Comparison of ENCODE assay signal across 23 mouse cellular contexts in genomic region chr17:34102831-34103230, GRCm38 (mm10). TPM values are rescaled to one million over a fixed set of nuclear protein-coding genes. Genes with fewer than 3 reads are reported as not detected.
A peak's percentile ranks its signal among the peaks of the same experiment; 100 is the strongest.
DNase-seq lines count a peak whose midpoint lies in the region; ATAC-seq and TF ChIP-seq lines count a peak whose summit lies in the region.
"Had no signal": no experiment of that assay in that cellular context is flagged by ENCODE, and none has a peak within 500 bp of the region (broad histone marks: within the 10 kb centered on the region; RNA-seq: fewer than 3 reads in every experiment).

No protein-coding gene starts in this region.

- H3K79me2 ChIP-seq in CH12.LX (replicated peaks; ENCODE audit: control insufficient read depth, extremely low read depth, insufficient read depth, poor library complexity, severe bottlenecking) = no peaks in the 10 kb centered on the region

- H3K4me1 ChIP-seq in lung, postnatal 0 days (ENCODE audit: insufficient read depth, low read depth, low read length) = no peaks in the 10 kb centered on the region
- H3K4me1 ChIP-seq in CH12.LX (ENCODE audit: control insufficient read depth in 1 of 2, insufficient read depth in 2 of 2) = peaks cover 22 to 54% of the 10 kb centered on the region in 2 experiments
- H3K4me1 ChIP-seq: neural tube, embryonic 12.5 days had no signal

- TF ChIP-seq EP300 in lung, postnatal 0 days (IDR thresholded peaks at IDR 0.05) = no peak
- TF ChIP-seq EP300 in CH12.LX (IDR thresholded peaks at IDR 0.05; ENCODE audit: low read length) = no peak; the same call in 1 of the 2 replicates

- no peaks in the 10 kb centered on the region for H3K9me3 ChIP-seq in lung, postnatal 0 days (ENCODE audit: low read length)
- H3K9me3 ChIP-seq in CH12.LX (replicated peaks; ENCODE audit: low read length) = peaks cover 4% of the 10 kb centered on the region
- H3K9me3 ChIP-seq: embryonic facial prominence, embryonic 10.5 days; hindbrain, embryonic 15.5 days; limb, embryonic 13.5 days; midbrain, embryonic 10.5 days; neural tube, embryonic 12.5 days had no signal

- TF ChIP-seq RAD21 in CH12.LX (IDR thresholded peaks at IDR 0.05; ENCODE audit: low read depth, low read length) = no peak

- no peaks in the 10 kb centered on the region for H3K36me3 ChIP-seq in lung, postnatal 0 days (ENCODE audit: insufficient read depth, low read length)
- peaks cover 4 to 6% of the 10 kb centered on the region in 2 experiments for H3K36me3 ChIP-seq in CH12.LX (replicated peaks in 1 of 2; ENCODE audit: control insufficient read depth in 1 of 2, insufficient read depth in 1 of 2, low read length in 1 of 2)
- no peaks in the 10 kb centered on the region for H3K36me3 ChIP-seq in splenic B cell, adult 2 months (ENCODE audit: control insufficient read depth, insufficient read depth, low read length, poor library complexity, severe bottlenecking)
- H3K36me3 ChIP-seq: hindbrain, embryonic 15.5 days; neural tube, embryonic 12.5 days had no signal

- H3K27ac ChIP-seq in lung, postnatal 0 days (ENCODE audit: low read length) = no peak overlapping the region
- no peak overlapping the region for H3K27ac ChIP-seq in CH12.LX (ENCODE audit: insufficient read depth, low read depth)
- H3K27ac ChIP-seq: embryonic facial prominence, embryonic 10.5 days; hindbrain, embryonic 15.5 days; limb, embryonic 13.5 days; midbrain, embryonic 10.5 days; neural tube, embryonic 12.5 days; stomach, postnatal 0 days had no signal

- H3K4me2 ChIP-seq in lung, postnatal 0 days (replicated peaks; ENCODE audit: low read depth, low read length) = no peak overlapping the region
- H3K4me2 ChIP-seq in CH12.LX (ENCODE audit: insufficient read depth, low read depth, poor library complexity, severe bottlenecking) = peak overlapping the region; percentile 94
- H3K4me2 ChIP-seq: hindbrain, embryonic 15.5 days; limb, embryonic 13.5 days; neural tube, embryonic 12.5 days had no signal

- H3K9ac ChIP-seq in lung, postnatal 0 days (replicated peaks; ENCODE audit: low read depth) = no peak overlapping the region
- H3K9ac ChIP-seq in CH12.LX (ENCODE audit: insufficient read depth, low read depth) = peak overlapping the region; percentile 68
- H3K9ac ChIP-seq: hindbrain, embryonic 15.5 days; limb, embryonic 13.5 days; neural tube, embryonic 12.5 days had no signal

- TF ChIP-seq CTCF in lung, postnatal 0 days (IDR thresholded peaks at IDR 0.05) = no peak
- TF ChIP-seq CTCF in CH12.LX (conservative IDR thresholded peaks at IDR 0.05 in 1 of 2, IDR thresholded peaks at IDR 0.05 in 1 of 2; ENCODE audit: low read depth in 2 of 2, low read length in 2 of 2) = no peak

- 52% methylated on average over 6 of the region's 6 CpGs for WGBS in lung, postnatal 0 days

- in situ Hi-C loops in CH12.LX (cut with MboI; ENCODE audit: low pct_ligation_motif_present, low pct_unique_long_range_greater_than_20kb, low sequenced_read_pairs) = no loop called here

- dilution Hi-C loops in CH12.LX (cut with MboI; ENCODE audit: extremely low pct_ligation_motif_present, extremely low pct_unique_long_range_greater_than_20kb, low sequenced_read_pairs) = no loop called here

- no peak for TF ChIP-seq POLR2A in CH12.LX (IDR thresholded peaks at IDR 0.05; ENCODE audit: low read depth, low read length)

- no peak overlapping the region for H3K4me3 ChIP-seq in lung, postnatal 0 days (ENCODE audit: low read depth, low read length)
- peak overlapping the region in 2 of 3 experiments; percentile 33 to 41 for H3K4me3 ChIP-seq in CH12.LX (replicated peaks in 1 of 3; ENCODE audit: low read depth in 2 of 3, low read length in 2 of 3, poor library complexity in 1 of 3)
- H3K4me3 ChIP-seq: embryonic facial prominence, embryonic 10.5 days; hindbrain, embryonic 15.5 days; limb, embryonic 13.5 days; midbrain, embryonic 10.5 days; neural tube, embryonic 12.5 days had no signal

- DNase-seq in lung, postnatal 0 days (ENCODE audit: low spot score) = peak; percentile 36
- no peak for DNase-seq in lung, postnatal 14 days
- no peak for DNase-seq in CH12.LX (ENCODE audit: extremely low read depth)
- DNase-seq in splenic B cell, adult 2 months (ENCODE audit: low read depth, low spot score) = peak; percentile 75
- DNase-seq in left cerebral cortex, adult 11 months (ENCODE audit: low spot score) = no peak
- no peak for DNase-seq in yolk sac, embryonic 10.5 days (ENCODE audit: low spot score)
- DNase-seq: cerebellum, adult 8-10 months; gastrocnemius, postnatal 14 days; heart, adult 18-20 months; heart, postnatal 36 days; kidney, adult 11 months; kidney, postnatal 10 days; right cerebral cortex, postnatal 14 days had no signal

- no peak for ATAC-seq in lung, postnatal 0 days
- peak; percentile 72 for ATAC-seq in inflammation-experienced regulatory T-cells, adult 6 months

- no peaks in the 10 kb centered on the region for H3K27me3 ChIP-seq in lung, postnatal 0 days (replicated peaks; ENCODE audit: insufficient read depth, low read length)
- H3K27me3 ChIP-seq in CH12.LX (replicated peaks) = no peaks in the 10 kb centered on the region
- no peaks in the 10 kb centered on the region for H3K27me3 ChIP-seq in splenic B cell, adult 2 months (ENCODE audit: control insufficient read depth, insufficient read depth, low read length, poor library complexity, severe bottlenecking)
- H3K27me3 ChIP-seq: hindbrain, embryonic 15.5 days; limb, embryonic 13.5 days; neural tube, embryonic 12.5 days had no signal

TF ChIP-seq in CH12.LX, 34 proteins besides CTCF, POLR2A, EP300 and RAD21:
- TF ChIP-seq GABPA (IDR thresholded peaks at IDR 0.05; ENCODE audit: insufficient replicate concordance, low read depth, low read length) = no peak
- TF ChIP-seq IRF4 (IDR thresholded peaks at IDR 0.05; ENCODE audit: low read depth, low read length) = 0 out of 2 replicates have a peak, but pooled peaks have one; percentile 40

RNA-seq across cellular contexts. Expression of gene H2-Oa, which starts 10.7 kb away (rescaled TPM):
- 0.48 and 1.1 TPM in 2 replicates for polyA plus RNA-seq in lung, postnatal 0 days (2015; fragmentation: Nextera tagmentation; extraction: Ambion mirVana)
- total RNA-seq in CH12.LX (2012; rRNA removed) (16.1 and 21.5 TPM in 2 replicates), CH12.LX (2014; rRNA removed) (32.8 and 42.7 TPM in 2 replicates)
- 30.5 and 40.4 TPM in 2 replicates for polyA plus RNA-seq in CH12.LX (2012; ENCODE audit: insufficient read length, low read depth)
- 10 to 100 TPM; 14.3 to 81.2 (median 53.9) TPM for polyA plus RNA-seq in inflammation-experienced regulatory T-cells, adult 6 months (2017; shearing (Covaris generic))
- total RNA-seq: gastrocnemius, postnatal 14 days; heart, postnatal 36 days; layer of hippocampus, adult 18-20 months; midbrain, postnatal 0 days had no signal
- polyA plus RNA-seq: heart, embryonic 14.5 days had no signal

RNA-seq across cellular contexts. Expression of gene H2-DMa, which starts 16.5 kb away (rescaled TPM):
- polyA plus RNA-seq in lung, postnatal 0 days (2015; fragmentation: Nextera tagmentation; extraction: Ambion mirVana) = 20.7 and 23.9 TPM in 2 replicates
- total RNA-seq in CH12.LX (2012; rRNA removed) (67.7 and 77.4 TPM in 2 replicates), CH12.LX (2014; rRNA removed) (114 and 119 TPM in 2 replicates)
- polyA plus RNA-seq in CH12.LX (2012; ENCODE audit: insufficient read length, low read depth) = 82.5 and 112 TPM in 2 replicates
- 100 to 1,000 TPM in 2 of 3 experiments, 10 to 100 TPM in 1; 75.8 to 241 (median 198) TPM for polyA plus RNA-seq in inflammation-experienced regulatory T-cells, adult 6 months (2017; shearing (Covaris generic))

RNA-seq across cellular contexts. Expression of gene Brd2, which starts 19.6 kb away (rescaled TPM):
- 80.2 and 80.3 TPM in 2 replicates for polyA plus RNA-seq in lung, postnatal 0 days (2015; fragmentation: Nextera tagmentation; extraction: Ambion mirVana)
- total RNA-seq in CH12.LX (2012; rRNA removed) (101 and 125 TPM in 2 replicates), CH12.LX (2014; rRNA removed) (137 and 141 TPM in 2 replicates)
- 247 and 252 TPM in 2 replicates for polyA plus RNA-seq in CH12.LX (2012; ENCODE audit: insufficient read length, low read depth)
- polyA plus RNA-seq in inflammation-experienced regulatory T-cells, adult 6 months (2017; shearing (Covaris generic)) = 100 to 1,000 TPM; 115 to 154 (median 144) TPM

RNA-seq across cellular contexts. Expression of gene H2-DMb2, which starts 40.3 kb away (rescaled TPM):
- polyA plus RNA-seq in lung, postnatal 0 days (2015; fragmentation: Nextera tagmentation; extraction: Ambion mirVana) = 1.8 and 2.2 TPM in 2 replicates
- total RNA-seq in CH12.LX (2012; rRNA removed) = 107 and 135 TPM in 2 replicates
- total RNA-seq in CH12.LX (2014; rRNA removed) = 173 and 199 TPM in 2 replicates
- polyA plus RNA-seq in CH12.LX (2012; ENCODE audit: insufficient read length, low read depth) = 161 and 175 TPM in 2 replicates
- polyA plus RNA-seq in inflammation-experienced regulatory T-cells, adult 6 months (2017; shearing (Covaris generic)) = 10 to 100 TPM in 2 of 3 experiments, 1 to 10 TPM in 1; 9.2 to 14.4 (median 11.3) TPM
- polyA plus RNA-seq: midbrain, embryonic 10.5 days had no signal

RNA-seq across cellular contexts. Expression of gene H2-DMb1, which starts 50.0 kb away (rescaled TPM):
- 6.9 and 7.2 TPM in 2 replicates for polyA plus RNA-seq in lung, postnatal 0 days (2015; fragmentation: Nextera tagmentation; extraction: Ambion mirVana)
- total RNA-seq in CH12.LX (2012; rRNA removed) = 60.7 and 67.0 TPM in 2 replicates
- 77.4 and 102 TPM in 2 replicates for total RNA-seq in CH12.LX (2014; rRNA removed)
- 147 and 149 TPM in 2 replicates for polyA plus RNA-seq in CH12.LX (2012; ENCODE audit: insufficient read length, low read depth)
- 1 to 10 TPM; 2.3 to 5.0 (median 4.5) TPM for polyA plus RNA-seq in inflammation-experienced regulatory T-cells, adult 6 months (2017; shearing (Covaris generic))

Comparison
In these comparisons a context has a peak if more than half of its experiments do, and no peak if none do; other contexts are left out.
1. DNase-seq: peak in lung, postnatal 0 days (single experiment) and splenic B cell, adult 2 months (single experiment); none in lung, postnatal 14 days (single experiment), CH12.LX (single experiment), left cerebral cortex, adult 11 months (single experiment) and yolk sac, embryonic 10.5 days (single experiment).